Mouse (Mus musculus) spleen, embryonic (tissue): ENCODE results near the gene Prkrip1.
"Not testable (repeated sequence)": the region's sequence is repeated elsewhere in the genome, so short reads cannot be mapped to it uniquely, and the experiment has no call there.

Experiments used
- CTCF ChIA-PET: fragments of 350-600 bp; sonication (Branson Sonifier 250); formaldehyde crosslinking; loops from one replicate; lab custom pipeline; 2022; lab: Charles Lee

Prkrip1 gene

GRCm38 (mm10) chr5:136212716-136213115, 14.0 kb upstream of the Prkrip1 start:
- CTCF ChIA-PET: no interaction called here

- CTCF ChIA-PET: not testable (repeated sequence)
These were observed 12.8 kb upstream of the Prkrip1 start for GRCm38 (mm10) chr5:136211341-136212102.

- CTCF ChIA-PET: interaction anchor here (0.6 kb wide), 2 partner anchors 10 to 95 kb away, joined by 3 read pairs; no protein-coding TSS in a partner anchor
These were observed 11.8 kb upstream of the Prkrip1 start for GRCm38 (mm10) chr5:136210549-136210948.

GRCm38 (mm10) chr5:136201832-136202231, 3.1 kb upstream of the Prkrip1 start:
- CTCF ChIA-PET: interaction anchor here (0.7 to 1.1 kb wide), 3 partner anchors 26 to 51 kb away, joined by 3 to 6 read pairs (median 6); no protein-coding TSS in a partner anchor

- CTCF ChIA-PET: interaction anchor here (0.6 to 1.5 kb wide), 2 partner anchors 33 to 53 kb away, joined by 8 to 10 read pairs; no protein-coding TSS in a partner anchor
These were observed 763 bp upstream of the Prkrip1 start for GRCm38 (mm10) chr5:136199526-136199925.

- CTCF ChIA-PET: interaction anchor here (0.5 to 0.6 kb wide), 3 partner anchors 53 to 1644 kb away, joined by 3 to 7 read pairs (median 4); no protein-coding TSS in a partner anchor
These were observed 6.9 kb downstream of the Prkrip1 start for GRCm38 (mm10) chr5:136191870-136192269.

GRCm38 (mm10) chr5:136186723-136187122, 12.0 kb downstream of the Prkrip1 start:
- CTCF ChIA-PET: interaction anchor here (0.5 to 1.6 kb wide), 3 partner anchors 47 to 98 kb away, joined by 4 read pairs; no protein-coding TSS in a partner anchor

- CTCF ChIA-PET: interaction anchor here (0.6 to 1.4 kb wide), 2 partner anchors 9 to 10 kb away, joined by 3 to 4 read pairs; no protein-coding TSS in a partner anchor
These were observed 15.0 kb downstream of the Prkrip1 start for GRCm38 (mm10) chr5:136183766-136184165.

GRCm38 (mm10) chr5:136182830-136183229, 15.9 kb downstream of the Prkrip1 start:
- CTCF ChIA-PET: no interaction called here

GRCm38 (mm10) chr5:136182049-136182448, 16.7 kb downstream of the Prkrip1 start:
- CTCF ChIA-PET: interaction anchor here (0.5 kb wide), 1 partner anchor 12 kb away, joined by 3 read pairs; no protein-coding TSS in a partner anchor

GRCm38 (mm10) chr5:136181197-136181596, 17.6 kb downstream of the Prkrip1 start:
- CTCF ChIA-PET: interaction anchor here (0.5 kb wide), 1 partner anchor 30 kb away, joined by 7 read pairs; no protein-coding TSS in a partner anchor

- CTCF ChIA-PET: no interaction called here
These were observed 19.2 kb downstream of the Prkrip1 start for GRCm38 (mm10) chr5:136179594-136179993.

GRCm38 (mm10) chr5:136173606-136174463, 24.9 kb downstream of the Prkrip1 start:
- CTCF ChIA-PET: interaction anchor here (0.9 kb wide), 1 partner anchor 10 kb away, joined by 4 read pairs; no protein-coding TSS in a partner anchor

- CTCF ChIA-PET: interaction anchor here (0.6 kb wide), 1 partner anchor 37 kb away, joined by 3 read pairs; no protein-coding TSS in a partner anchor
These were observed 25.8 kb downstream of the Prkrip1 start for GRCm38 (mm10) chr5:136172939-136173338.

GRCm38 (mm10) chr5:136171363-136172341, 27.1 kb downstream of the Prkrip1 start:
- CTCF ChIA-PET: no interaction called here

- CTCF ChIA-PET: interaction anchor here (0.7 kb wide), 1 partner anchor 11 kb away, joined by 3 read pairs; no protein-coding TSS in a partner anchor
These were observed 28.0 kb downstream of the Prkrip1 start, which contains the start of gene Orai2 for GRCm38 (mm10) chr5:136170512-136171362. Gene Orai2, minus strand, starts transcription at chr5:136170713.

- CTCF ChIA-PET: interaction anchor here (0.6 to 0.7 kb wide), 2 partner anchors 12 to 612 kb away, joined by 3 read pairs; no protein-coding TSS in a partner anchor
These were observed 28.9 kb downstream of the Prkrip1 start for GRCm38 (mm10) chr5:136169626-136170511.

- CTCF ChIA-PET: interaction anchor here (0.6 kb wide), 1 partner anchor 186 kb away, joined by 6 read pairs; no protein-coding TSS in a partner anchor
These were observed 30.7 kb downstream of the Prkrip1 start for GRCm38 (mm10) chr5:136168071-136168470.
